Comparison of ENCODE assay signal across 34 mouse cellular contexts in the genomic region with DNA sequence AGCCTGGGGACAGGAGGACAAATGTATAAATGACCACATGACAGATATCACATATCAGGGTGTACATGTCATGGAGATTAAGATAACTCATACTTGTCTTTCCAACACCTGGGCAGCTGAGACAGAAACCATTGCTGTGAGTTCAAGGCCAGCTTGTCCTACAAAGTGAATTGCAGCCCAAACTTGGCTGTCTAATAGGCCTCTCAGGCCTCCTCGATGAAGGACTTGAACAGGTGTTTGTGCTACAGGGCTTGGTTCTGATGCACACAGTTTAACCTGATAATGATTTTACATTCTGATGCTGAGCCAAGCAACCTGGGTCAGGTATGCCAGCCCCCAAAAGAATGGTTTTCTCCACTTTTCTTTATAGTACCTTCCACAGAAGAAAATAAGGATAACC. TPM values are rescaled to one million over a fixed set of nuclear protein-coding genes. Genes with fewer than 3 reads are reported as not detected.
"Had no signal": no experiment of that assay in that cellular context is flagged by ENCODE, and none has a peak within 500 bp of the region (broad histone marks: within the 10 kb centered on the region; RNA-seq: fewer than 3 reads in every experiment).

No protein-coding gene starts in this region.

- H3K9ac ChIP-seq: heart, embryonic 12.5 days; hindbrain, embryonic 13.5 days; hindbrain, embryonic 15.5 days; kidney, embryonic 15.5 days; limb, embryonic 13.5 days; limb, embryonic 15.5 days; liver, embryonic 12.5 days; liver, embryonic 14.5 days had no signal

- H3K4me1 ChIP-seq: heart, embryonic 12.5 days; hindbrain, embryonic 10.5 days; hindbrain, embryonic 13.5 days; hindbrain, embryonic 15.5 days; kidney, embryonic 15.5 days; limb, embryonic 13.5 days; limb, embryonic 15.5 days; liver, embryonic 12.5 days had no signal

- ATAC-seq: hindbrain, postnatal 0 days; intestine, embryonic 16.5 days; liver, embryonic 12.5 days had no signal

- DNase-seq: gastrocnemius, adult 2 months; gastrocnemius, postnatal 10 days; gastrocnemius, postnatal 25 days; heart, adult 18-20 months; heart, postnatal 10 days; heart, postnatal 4 days; kidney, adult 11 months; kidney, adult 2 months; kidney, adult 9 months; kidney, postnatal 14 days; kidney, postnatal 36 days; layer of hippocampus, adult 9-11 months; layer of hippocampus, postnatal 36 days; left cerebral cortex, postnatal 4 days had no signal

- H3K4me3 ChIP-seq: gastrocnemius, adult 2 months; heart, embryonic 10.5 days; heart, embryonic 12.5 days; hindbrain, embryonic 10.5 days; hindbrain, embryonic 13.5 days; hindbrain, embryonic 15.5 days; kidney, embryonic 15.5 days; limb, embryonic 13.5 days; limb, embryonic 15.5 days; liver, embryonic 12.5 days had no signal

- H3K4me2 ChIP-seq: heart, embryonic 12.5 days; hindbrain, embryonic 13.5 days; hindbrain, embryonic 15.5 days; kidney, embryonic 15.5 days; limb, embryonic 13.5 days; limb, embryonic 15.5 days; liver, embryonic 12.5 days had no signal

- H3K9me3 ChIP-seq: heart, embryonic 10.5 days; heart, embryonic 12.5 days; hindbrain, embryonic 10.5 days; hindbrain, embryonic 13.5 days; hindbrain, embryonic 15.5 days; kidney, embryonic 15.5 days; limb, embryonic 13.5 days; limb, embryonic 15.5 days; liver, embryonic 12.5 days had no signal

- H3K27ac ChIP-seq: gastrocnemius, adult 2 months; heart, embryonic 10.5 days; hindbrain, embryonic 10.5 days; hindbrain, embryonic 13.5 days; hindbrain, embryonic 15.5 days; hindbrain, postnatal 0 days; kidney, embryonic 15.5 days; kidney, postnatal 0 days; limb, embryonic 13.5 days; limb, embryonic 15.5 days; liver, embryonic 12.5 days; liver, embryonic 14.5 days had no signal

- H3K36me3 ChIP-seq: heart, embryonic 10.5 days; heart, embryonic 12.5 days; hindbrain, embryonic 10.5 days; hindbrain, embryonic 13.5 days; hindbrain, embryonic 15.5 days; kidney, embryonic 15.5 days; limb, embryonic 13.5 days; limb, embryonic 15.5 days; liver, embryonic 12.5 days had no signal

RNA-seq across cellular contexts. Expression of gene Nlrp12, which starts 36.4 kb away (rescaled TPM):
- polyA plus RNA-seq: heart, embryonic 10.5 days; heart, embryonic 12.5 days; heart, embryonic 14.5 days; heart, embryonic 16.5 days; hindbrain, embryonic 10.5 days; intestine, embryonic 16.5 days; kidney, postnatal 0 days; large intestine, adult 2 months; limb, embryonic 11.5 days; limb, embryonic 13.5 days; limb, embryonic 15.5 days; liver, embryonic 12.5 days had no signal

RNA-seq across cellular contexts. Expression of gene AU018091, which starts 44.2 kb away (rescaled TPM):
- polyA plus RNA-seq: heart, embryonic 14.5 days; heart, embryonic 16.5 days; hindbrain, embryonic 13.5 days; hindbrain, embryonic 15.5 days; hindbrain, postnatal 0 days; intestine, embryonic 14.5 days; intestine, embryonic 16.5 days; kidney, adult 2 months; kidney, embryonic 15.5 days; kidney, postnatal 0 days; large intestine, adult 2 months; liver, adult 2 months; liver, embryonic 12.5 days; liver, embryonic 14.5 days; liver, embryonic 16.5 days had no signal
